Comparison of ENCODE assay signal across 28 mouse cellular contexts in genomic region chr10:125895744-125896482, GRCm38 (mm10).
"Had no signal": no experiment of that assay in that cellular context is flagged by ENCODE, and none has a peak within 500 bp of the region (broad histone marks: within the 10 kb centered on the region; RNA-seq: fewer than 3 reads in every experiment).

No protein-coding gene starts in this region.

- ATAC-seq: forebrain, embryonic 13.5 days; forebrain, embryonic 14.5 days; forebrain, embryonic 15.5 days; forebrain, embryonic 16.5 days; forebrain, postnatal 0 days had no signal

- H3K27ac ChIP-seq: embryonic facial prominence, embryonic 10.5 days; embryonic facial prominence, embryonic 12.5 days; embryonic facial prominence, embryonic 13.5 days; embryonic facial prominence, embryonic 15.5 days; forebrain, embryonic 10.5 days; forebrain, embryonic 12.5 days; forebrain, embryonic 13.5 days; forebrain, embryonic 15.5 days; gastrocnemius, adult 2 months had no signal

- H3K9me3 ChIP-seq: embryonic facial prominence, embryonic 10.5 days; embryonic facial prominence, embryonic 12.5 days; embryonic facial prominence, embryonic 13.5 days; embryonic facial prominence, embryonic 15.5 days; forebrain, embryonic 10.5 days; forebrain, embryonic 12.5 days; forebrain, embryonic 13.5 days; forebrain, embryonic 15.5 days had no signal

- DNase-seq: cerebellum, adult 18-20 months; cerebellum, adult 2 months; cerebellum, adult 8-10 months; cerebellum, adult 9-10 months; cerebellum, adult 9-11 months; cerebellum, postnatal 10 days; cerebellum, postnatal 14 days; cerebellum, postnatal 25 days; cerebellum, postnatal 36 days; embryo, embryonic 11 days; forebrain, postnatal 0 days; gastrocnemius, adult 2 months; gastrocnemius, postnatal 10 days; gastrocnemius, postnatal 14 days; gastrocnemius, postnatal 25 days; gastrocnemius, postnatal 36 days; heart, adult 11 months had no signal

- H3K4me1 ChIP-seq: embryonic facial prominence, embryonic 15.5 days; forebrain, embryonic 12.5 days; forebrain, embryonic 13.5 days; forebrain, embryonic 15.5 days had no signal

- H3K4me2 ChIP-seq: embryonic facial prominence, embryonic 12.5 days; embryonic facial prominence, embryonic 13.5 days; embryonic facial prominence, embryonic 15.5 days; forebrain, embryonic 12.5 days; forebrain, embryonic 13.5 days; forebrain, embryonic 15.5 days had no signal

- H3K9ac ChIP-seq: embryonic facial prominence, embryonic 12.5 days; embryonic facial prominence, embryonic 13.5 days; embryonic facial prominence, embryonic 15.5 days; forebrain, embryonic 12.5 days; forebrain, embryonic 13.5 days; forebrain, embryonic 15.5 days; forebrain, postnatal 0 days had no signal

- H3K36me3 ChIP-seq: embryonic facial prominence, embryonic 10.5 days; embryonic facial prominence, embryonic 12.5 days; embryonic facial prominence, embryonic 13.5 days; embryonic facial prominence, embryonic 15.5 days; forebrain, embryonic 10.5 days; forebrain, embryonic 12.5 days; forebrain, embryonic 15.5 days had no signal

- H3K27me3 ChIP-seq: embryonic facial prominence, embryonic 12.5 days; embryonic facial prominence, embryonic 13.5 days; embryonic facial prominence, embryonic 15.5 days; forebrain, embryonic 12.5 days; forebrain, embryonic 13.5 days; forebrain, embryonic 15.5 days had no signal

- H3K4me3 ChIP-seq: embryonic facial prominence, embryonic 10.5 days; embryonic facial prominence, embryonic 12.5 days; embryonic facial prominence, embryonic 13.5 days; embryonic facial prominence, embryonic 15.5 days; erythroblast, embryonic 14.5 days; forebrain, embryonic 10.5 days; forebrain, embryonic 12.5 days; forebrain, embryonic 13.5 days; forebrain, embryonic 15.5 days; gastrocnemius, adult 2 months had no signal
